Mouse (Mus musculus) kidney, adult 10 weeks (tissue): Measurements from ENCODE around the gene Cyp2d34. TPM values are rescaled to one million over a fixed set of nuclear protein-coding genes. Genes with fewer than 3 reads are reported as not detected.

ENCODE experiments used
- polyA plus RNA-seq: library from polyadenylated mRNA; stranded (reverse); fragments of 350-450 nt; fragmentation: Illumina TruSeq; extraction: RNeasy Lipid Tissue Mini Kit (QIAGEN cat#74804); gene quantifications from one replicate; pipeline ENCODE4 v1.2.3, GENCODE M21; 2014; ENCODE audit warnings: low read depth, low replicate concordance

Gene Cyp2d34
- polyA plus RNA-seq = not detected

DNA sequence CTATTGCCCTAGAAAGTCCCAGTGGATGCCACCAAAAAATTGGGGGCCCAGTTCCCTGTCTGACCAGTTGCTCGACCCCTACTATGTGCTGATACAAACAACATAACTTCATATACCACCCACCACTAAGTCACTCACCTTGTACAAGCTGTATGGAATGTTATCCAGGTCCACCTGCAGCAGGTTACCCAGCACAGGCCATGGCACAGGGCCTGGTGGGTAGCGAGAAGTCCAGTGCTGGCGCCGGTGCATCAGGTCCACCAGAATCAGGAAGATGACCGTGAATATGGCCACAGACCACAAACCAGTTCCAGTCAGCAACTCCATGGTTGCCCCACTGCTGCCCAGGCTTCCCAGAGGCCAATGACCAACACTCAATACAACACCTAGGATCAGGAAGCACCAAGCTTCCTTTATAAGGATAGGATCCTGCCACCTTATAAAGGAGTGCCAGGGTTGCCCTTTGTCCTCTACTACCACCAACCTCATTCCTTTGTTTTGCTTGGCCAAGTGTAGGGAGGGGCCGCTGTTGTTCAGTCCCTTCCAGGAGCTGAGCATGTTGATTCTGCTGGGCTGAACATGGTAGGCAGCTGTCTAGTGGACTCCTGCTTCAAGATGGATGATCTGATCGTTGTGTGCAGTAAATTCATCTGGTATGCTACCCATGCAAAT lies at the start of gene Cyp2d34:
Gene Cyp2d34 (minus strand): TSS at position 416 of the 672 bp plus-strand sequence.

Other genes with a start within 250 kb of the Cyp2d34 start
- gene Cyp2d22, start 240.7 kb downstream of the Cyp2d34 start, polyA plus RNA-seq = 12.2 TPM
- not detected for gene Cyp2d11, start 226.9 kb downstream of the Cyp2d34 start, polyA plus RNA-seq
- not detected for gene Cyp2d10, start 213.8 kb downstream of the Cyp2d34 start, polyA plus RNA-seq
- 7.8 TPM for gene Cyp2d9, start 187.5 kb downstream of the Cyp2d34 start, polyA plus RNA-seq
- 54.9 TPM for gene Cyp2d12, start 65.9 kb downstream of the Cyp2d34 start, polyA plus RNA-seq
- not detected for gene Cyp2d40, start 143.2 kb upstream of the Cyp2d34 start, polyA plus RNA-seq
- 128 TPM for gene Cyp2d26, start 173.3 kb upstream of the Cyp2d34 start, polyA plus RNA-seq